Mouse (Mus musculus): ENCODE measurements around the gene Ppp1r36. TPM values are rescaled to one million over a fixed set of nuclear protein-coding genes. Genes with fewer than 3 reads are reported as not detected.

Ppp1r36 gene
- total and polyA plus RNA-seq, 3 experiments: not detected

GRCm38 (mm10) chr12:76473562-76474245 is 56.4 kb downstream of the Ppp1r36 start (continued):
- TF ChIP-seq CTCF (IDR thresholded peaks at IDR 0.05 in 2 of 3, conservative IDR thresholded peaks at IDR 0.05 in 1 of 3; ENCODE audit: control insufficient read depth in 1 of 3, insufficient read depth in 1 of 3, low read depth in 2 of 3, low read length in 3 of 3, poor library complexity in 1 of 3, severe bottlenecking in 1 of 3): no peak
- TF ChIP-seq ELF1 (IDR thresholded peaks at IDR 0.05; ENCODE audit: low read depth, low read length): no peak
- 0 out of 2 replicates have a peak, but pooled peaks have one; percentile 18 for TF ChIP-seq GATA1 (IDR thresholded peaks at IDR 0.05; ENCODE audit: low read depth, low read length)

- peak overlapping the region; percentile 51 for H3K27ac ChIP-seq (ENCODE audit: control insufficient read depth, low read depth, low read length)
- H3K9ac ChIP-seq (ENCODE audit: control insufficient read depth, low read depth, low read length, poor library complexity, severe bottlenecking): peak overlapping the region; percentile 16
- TF ChIP-seq MAX (IDR thresholded peaks at IDR 0.05; ENCODE audit: low read length) (no peak), MXI1 (IDR thresholded peaks at IDR 0.05; ENCODE audit: low read depth, low read length) (0 out of 2 replicates have a peak, but pooled peaks have one; percentile 4), ETS1 (IDR thresholded peaks at IDR 0.05; ENCODE audit: low read depth, low read length) (peak; percentile 59; the same call in 1 of the 2 replicates)
These were observed 56.9 kb downstream of the Ppp1r36 start for GRCm38 (mm10) chr12:76474246-76474583.

GRCm38 (mm10) chr12:76474802-76475201 is 57.5 kb downstream of the Ppp1r36 start:
- H3K79me2 ChIP-seq (ENCODE audit: control insufficient read depth, insufficient read depth, low read length, poor library complexity): no peaks in the 10 kb centered on the region

More at GRCm38 (mm10) chr12:76474246-76474583, 56.9 kb downstream of the Ppp1r36 start:
- Histone ChIP-seq H3K9me3 (replicated peaks; ENCODE audit: insufficient read depth, low read length) (no peaks in the 10 kb centered on the region), H3K79me2 (ENCODE audit: control insufficient read depth, insufficient read depth, low read length, poor library complexity) (no peaks in the 10 kb centered on the region), H3K36me3 (ENCODE audit: control insufficient read depth in 1 of 2, insufficient read depth in 2 of 2, low read length in 2 of 2) (peaks cover 0 to 13% of the 10 kb centered on the region in 2 experiments; a peak in 2 of 4 replicates), H3K27me3 (ENCODE audit: control insufficient read depth in 1 of 2, insufficient read depth in 2 of 2, low read length in 2 of 2) (no peaks in the 10 kb centered on the region), H3K4me3 (ENCODE audit: control insufficient read depth in 1 of 2, insufficient read depth in 1 of 2, low read depth in 2 of 2, low read length in 2 of 2) (peak overlapping the region; percentile 18 to 51), H3K4me1 (ENCODE audit: control insufficient read depth in 1 of 2, insufficient read depth in 2 of 2, low read length in 2 of 2) (peaks cover 0 to 13% of the 10 kb centered on the region in 2 experiments; a peak in 1 of 4 replicates)
- peak; percentile 92 for DNase-seq (ENCODE audit: low read depth, low spot score)

More at GRCm38 (mm10) chr12:76474802-76475201, 57.5 kb downstream of the Ppp1r36 start:
- H3K4me1 ChIP-seq (ENCODE audit: control insufficient read depth in 1 of 2, insufficient read depth in 2 of 2, low read length in 2 of 2): peaks cover 0 to 13% of the 10 kb centered on the region in 2 experiments; a peak in 1 of 4 replicates
- no peak overlapping the region for H3K9ac ChIP-seq (ENCODE audit: control insufficient read depth, low read depth, low read length, poor library complexity, severe bottlenecking)
- TF ChIP-seq CHD1 (IDR thresholded peaks at IDR 0.05; ENCODE audit: low read depth, low read length): no peak
- TF ChIP-seq SIN3A (IDR thresholded peaks at IDR 0.05; ENCODE audit: low read length): peak; percentile 63
- peak; percentile 53; the same call in 1 of the 2 replicates for TF ChIP-seq USF1 (IDR thresholded peaks at IDR 0.05; ENCODE audit: low read depth, low read length)
- no peak for TF ChIP-seq E2F4 (IDR thresholded peaks at IDR 0.05; ENCODE audit: borderline replicate concordance, low read depth, low read length)
- TF ChIP-seq POLR2AphosphoS2 (IDR thresholded peaks at IDR 0.05; ENCODE audit: low read length): no peak
- no peak for TF ChIP-seq POLR2AphosphoS5 (IDR thresholded peaks at IDR 0.05; ENCODE audit: borderline replicate concordance, low read depth, low read length)
- TF ChIP-seq ZKSCAN1 (IDR thresholded peaks at IDR 0.05; ENCODE audit: low read depth, low read length): no peak
- TF ChIP-seq MXI1 (IDR thresholded peaks at IDR 0.05; ENCODE audit: low read depth, low read length): peak; percentile 74
- peak; percentile 6 for TF ChIP-seq RAD21 (IDR thresholded peaks at IDR 0.05; ENCODE audit: low read depth, low read length)
- peak in 1 of 3 experiments; percentile 18; a peak in 1 of 6 replicates for TF ChIP-seq CTCF (IDR thresholded peaks at IDR 0.05 in 2 of 3, conservative IDR thresholded peaks at IDR 0.05 in 1 of 3; ENCODE audit: control insufficient read depth in 1 of 3, insufficient read depth in 1 of 3, low read depth in 2 of 3, low read length in 3 of 3, poor library complexity in 1 of 3, severe bottlenecking in 1 of 3)
- peak; percentile 33 for TF ChIP-seq SMC3 (IDR thresholded peaks at IDR 0.05; ENCODE audit: low read depth, low read length)
- 0 out of 2 replicates have a peak, but pooled peaks have one; percentile 16 for TF ChIP-seq ETS1 (IDR thresholded peaks at IDR 0.05; ENCODE audit: low read depth, low read length)
- no peak for TF ChIP-seq RCOR1 (IDR thresholded peaks at IDR 0.05; ENCODE audit: low read depth, low read length)
- peak; percentile 57 for TF ChIP-seq MAX (IDR thresholded peaks at IDR 0.05; ENCODE audit: low read length)
- H3K27ac ChIP-seq (ENCODE audit: control insufficient read depth, low read depth, low read length): no peak overlapping the region
- no peaks in the 10 kb centered on the region for H3K9me3 ChIP-seq (replicated peaks; ENCODE audit: insufficient read depth, low read length)
- no peak overlapping the region for H3K4me3 ChIP-seq (ENCODE audit: control insufficient read depth in 1 of 2, insufficient read depth in 1 of 2, low read depth in 2 of 2, low read length in 2 of 2)
- H3K27me3 ChIP-seq (ENCODE audit: control insufficient read depth in 1 of 2, insufficient read depth in 2 of 2, low read length in 2 of 2): no peaks in the 10 kb centered on the region
- peak; percentile 52 for DNase-seq (ENCODE audit: low read depth, low spot score)
- H3K36me3 ChIP-seq (ENCODE audit: control insufficient read depth in 1 of 2, insufficient read depth in 2 of 2, low read length in 2 of 2): peaks cover 0 to 13% of the 10 kb centered on the region in 2 experiments; a peak in 2 of 4 replicates

All from MEL (cell line).